Mouse (Mus musculus): ENCODE measurements around the gene Xpa. TPM values are rescaled to one million over a fixed set of nuclear protein-coding genes. Genes with fewer than 3 reads are reported as not detected.

The Xpa gene
- polyA plus RNA-seq, 1 experiment from 2014 or later: 32.5 TPM

- Histone ChIP-seq H3K4me3 (ENCODE audit: low read depth, low read length) (no peak overlapping the region), H3K9ac (replicated peaks; ENCODE audit: low read depth, low read length) (no peak overlapping the region), H3K27ac (ENCODE audit: low read depth, low read length) (no peak overlapping the region), H3K4me2 (ENCODE audit: low read depth, low read length) (no peak overlapping the region), H3K27me3 (ENCODE audit: control insufficient read depth, insufficient read depth, low read length) (no peaks in the 10 kb centered on the region), H3K4me1 (ENCODE audit: control insufficient read depth, insufficient read depth, low read length) (no peaks in the 10 kb centered on the region), H3K9me3 (ENCODE audit: control insufficient read depth, low read length) (no peaks in the 10 kb centered on the region), H3K36me3 (ENCODE audit: control insufficient read depth, insufficient read depth, low read length) (peaks cover 87% of the 10 kb centered on the region)
- 90% methylated on average over 7 of the region's 7 CpGs for WGBS
- no peak for ATAC-seq (ENCODE audit: low read depth)
Measured at GRCm38 (mm10) chr4:46171761-46172160, 24.4 kb downstream of the Xpa start.

- no peaks in the 10 kb centered on the region for H3K9me3 ChIP-seq (ENCODE audit: control insufficient read depth, low read length)
- H3K27me3 ChIP-seq (ENCODE audit: control insufficient read depth, insufficient read depth, low read length): no peaks in the 10 kb centered on the region
- WGBS: 92% methylated on average over 5 of the region's 5 CpGs
- H3K4me2 ChIP-seq (ENCODE audit: low read depth, low read length): no peak overlapping the region
- H3K9ac ChIP-seq (replicated peaks; ENCODE audit: low read depth, low read length): no peak overlapping the region
- H3K27ac ChIP-seq (ENCODE audit: low read depth, low read length): no peak overlapping the region
- no peaks in the 10 kb centered on the region for H3K4me1 ChIP-seq (ENCODE audit: control insufficient read depth, insufficient read depth, low read length)
- no peak for ATAC-seq (ENCODE audit: low read depth)
- no peak overlapping the region for H3K4me3 ChIP-seq (ENCODE audit: low read depth, low read length)
- H3K36me3 ChIP-seq (ENCODE audit: control insufficient read depth, insufficient read depth, low read length): peaks cover 87% of the 10 kb centered on the region
Measured at GRCm38 (mm10) chr4:46165831-46166230, 30.3 kb downstream of the Xpa start.

GRCm38 (mm10) chr4:46164027-46164426 is 32.1 kb downstream of the Xpa start:
- 89% methylated on average over 2 of the region's 2 CpGs for WGBS
- peaks cover 80% of the 10 kb centered on the region for H3K36me3 ChIP-seq (ENCODE audit: control insufficient read depth, insufficient read depth, low read length)
- H3K9ac ChIP-seq (replicated peaks; ENCODE audit: low read depth, low read length): no peak overlapping the region
- H3K9me3 ChIP-seq (ENCODE audit: control insufficient read depth, low read length): no peaks in the 10 kb centered on the region
- no peak overlapping the region for H3K4me2 ChIP-seq (ENCODE audit: low read depth, low read length)
- H3K27me3 ChIP-seq (ENCODE audit: control insufficient read depth, insufficient read depth, low read length): no peaks in the 10 kb centered on the region
- H3K4me1 ChIP-seq (ENCODE audit: control insufficient read depth, insufficient read depth, low read length): no peaks in the 10 kb centered on the region
- H3K4me3 ChIP-seq (ENCODE audit: low read depth, low read length): no peak overlapping the region
- no peak for ATAC-seq (ENCODE audit: low read depth)
- H3K27ac ChIP-seq (ENCODE audit: low read depth, low read length): no peak overlapping the region

- Histone ChIP-seq H3K27ac (ENCODE audit: low read depth, low read length) (no peak overlapping the region), H3K4me1 (ENCODE audit: control insufficient read depth, insufficient read depth, low read length) (no peaks in the 10 kb centered on the region), H3K27me3 (ENCODE audit: control insufficient read depth, insufficient read depth, low read length) (no peaks in the 10 kb centered on the region), H3K4me2 (ENCODE audit: low read depth, low read length) (no peak overlapping the region), H3K4me3 (ENCODE audit: low read depth, low read length) (no peak overlapping the region), H3K9me3 (ENCODE audit: control insufficient read depth, low read length) (no peaks in the 10 kb centered on the region), H3K36me3 (ENCODE audit: control insufficient read depth, insufficient read depth, low read length) (peaks cover 66% of the 10 kb centered on the region), H3K9ac (replicated peaks; ENCODE audit: low read depth, low read length) (no peak overlapping the region)
- ATAC-seq (ENCODE audit: low read depth): no peak
- WGBS: 96% methylated on average over 12 of the region's 12 CpGs
Measured at GRCm38 (mm10) chr4:46151903-46152544, 44.1 kb downstream of the Xpa start.

- H3K27me3 ChIP-seq (ENCODE audit: control insufficient read depth, insufficient read depth, low read length): no peaks in the 10 kb centered on the region
- H3K9me3 ChIP-seq (ENCODE audit: control insufficient read depth, low read length): no peaks in the 10 kb centered on the region
- no peak for ATAC-seq (ENCODE audit: low read depth)
- WGBS: 100% methylated on average over 1 of the region's 1 CpGs
- H3K27ac ChIP-seq (ENCODE audit: low read depth, low read length): no peak overlapping the region
- H3K36me3 ChIP-seq (ENCODE audit: control insufficient read depth, insufficient read depth, low read length): peaks cover 25% of the 10 kb centered on the region
- H3K4me2 ChIP-seq (ENCODE audit: low read depth, low read length): no peak overlapping the region
- no peaks in the 10 kb centered on the region for H3K4me1 ChIP-seq (ENCODE audit: control insufficient read depth, insufficient read depth, low read length)
- no peak overlapping the region for H3K4me3 ChIP-seq (ENCODE audit: low read depth, low read length)
- H3K9ac ChIP-seq (replicated peaks; ENCODE audit: low read depth, low read length): no peak overlapping the region
Measured at GRCm38 (mm10) chr4:46146881-46147280, 49.2 kb downstream of the Xpa start.

- Histone ChIP-seq H3K9ac (replicated peaks; ENCODE audit: low read depth, low read length) (no peak overlapping the region), H3K4me1 (ENCODE audit: control insufficient read depth, insufficient read depth, low read length) (peaks cover 13% of the 10 kb centered on the region), H3K36me3 (ENCODE audit: control insufficient read depth, insufficient read depth, low read length) (peaks cover 8% of the 10 kb centered on the region; the same call in 1 of the 2 replicates), H3K27me3 (ENCODE audit: control insufficient read depth, insufficient read depth, low read length) (no peaks in the 10 kb centered on the region), H3K4me2 (ENCODE audit: low read depth, low read length) (no peak overlapping the region), H3K4me3 (ENCODE audit: low read depth, low read length) (no peak overlapping the region), H3K9me3 (ENCODE audit: control insufficient read depth, low read length) (no peaks in the 10 kb centered on the region), H3K27ac (ENCODE audit: low read depth, low read length) (no peak overlapping the region)
- no peak for ATAC-seq (ENCODE audit: low read depth)
- WGBS: 82% methylated on average over 3 of the region's 3 CpGs
Measured at GRCm38 (mm10) chr4:46144323-46144722, 51.8 kb downstream of the Xpa start.

GRCm38 (mm10) chr4:46138287-46139222 is 57.6 kb downstream of the Xpa start, which contains the start of the genes Ncbp1 and Tstd2:
Gene Ncbp1, plus strand, starts transcription at chr4:46138613.
Gene Tstd2, minus strand, starts transcription at chr4:46138694.
- Histone ChIP-seq H3K9ac (replicated peaks; ENCODE audit: low read depth, low read length) (peak within 1 kb of the TSS; percentile 96), H3K4me3 (ENCODE audit: low read depth, low read length) (peak within 1 kb of the TSS; percentile 95), H3K9me3 (ENCODE audit: control insufficient read depth, low read length) (no peaks in the 10 kb centered on the region), H3K4me2 (ENCODE audit: low read depth, low read length) (peak within 1 kb of the TSS; percentile 88), H3K4me1 (ENCODE audit: control insufficient read depth, insufficient read depth, low read length) (peaks cover 18% of the 10 kb centered on the region), H3K36me3 (ENCODE audit: control insufficient read depth, insufficient read depth, low read length) (peaks cover 3% of the 10 kb centered on the region; the same call in 1 of the 2 replicates), H3K27ac (ENCODE audit: low read depth, low read length) (peak within 1 kb of the TSS; percentile 96), H3K27me3 (ENCODE audit: control insufficient read depth, insufficient read depth, low read length) (no peaks in the 10 kb centered on the region)
- under 1% methylated on average over 89 of the region's 90 CpGs for WGBS
- peak; percentile 95 for ATAC-seq (ENCODE audit: low read depth)

GRCm38 (mm10) chr4:46137629-46138286 is 58.4 kb downstream of the Xpa start:
- ATAC-seq (ENCODE audit: low read depth): peak; percentile 74
- H3K36me3 ChIP-seq (ENCODE audit: control insufficient read depth, insufficient read depth, low read length): peaks cover 9% of the 10 kb centered on the region; the same call in 1 of the 2 replicates
- 7% methylated on average over 17 of the region's 17 CpGs for WGBS
- peak overlapping the region; percentile 95 for H3K4me3 ChIP-seq (ENCODE audit: low read depth, low read length)
- H3K9me3 ChIP-seq (ENCODE audit: control insufficient read depth, low read length): no peaks in the 10 kb centered on the region
- H3K9ac ChIP-seq (replicated peaks; ENCODE audit: low read depth, low read length): peak overlapping the region; percentile 96
- H3K4me2 ChIP-seq (ENCODE audit: low read depth, low read length): peak overlapping the region; percentile 88
- no peaks in the 10 kb centered on the region for H3K27me3 ChIP-seq (ENCODE audit: control insufficient read depth, insufficient read depth, low read length)
- peaks cover 18% of the 10 kb centered on the region for H3K4me1 ChIP-seq (ENCODE audit: control insufficient read depth, insufficient read depth, low read length)
- peak overlapping the region; percentile 96 for H3K27ac ChIP-seq (ENCODE audit: low read depth, low read length)
